Mouse (Mus musculus): ENCODE measurements at regions not wholly inside any gene's neighbourhood (a gene's known extent, or its start where the extent isn't known, plus 50 kb on each side); places are given as distances from the start of the nearest gene placed in this dataset.
"Not testable (repeated sequence)": the region's sequence is repeated elsewhere in the genome, so short reads cannot be mapped to it uniquely, and the experiment has no call there.

DNA sequence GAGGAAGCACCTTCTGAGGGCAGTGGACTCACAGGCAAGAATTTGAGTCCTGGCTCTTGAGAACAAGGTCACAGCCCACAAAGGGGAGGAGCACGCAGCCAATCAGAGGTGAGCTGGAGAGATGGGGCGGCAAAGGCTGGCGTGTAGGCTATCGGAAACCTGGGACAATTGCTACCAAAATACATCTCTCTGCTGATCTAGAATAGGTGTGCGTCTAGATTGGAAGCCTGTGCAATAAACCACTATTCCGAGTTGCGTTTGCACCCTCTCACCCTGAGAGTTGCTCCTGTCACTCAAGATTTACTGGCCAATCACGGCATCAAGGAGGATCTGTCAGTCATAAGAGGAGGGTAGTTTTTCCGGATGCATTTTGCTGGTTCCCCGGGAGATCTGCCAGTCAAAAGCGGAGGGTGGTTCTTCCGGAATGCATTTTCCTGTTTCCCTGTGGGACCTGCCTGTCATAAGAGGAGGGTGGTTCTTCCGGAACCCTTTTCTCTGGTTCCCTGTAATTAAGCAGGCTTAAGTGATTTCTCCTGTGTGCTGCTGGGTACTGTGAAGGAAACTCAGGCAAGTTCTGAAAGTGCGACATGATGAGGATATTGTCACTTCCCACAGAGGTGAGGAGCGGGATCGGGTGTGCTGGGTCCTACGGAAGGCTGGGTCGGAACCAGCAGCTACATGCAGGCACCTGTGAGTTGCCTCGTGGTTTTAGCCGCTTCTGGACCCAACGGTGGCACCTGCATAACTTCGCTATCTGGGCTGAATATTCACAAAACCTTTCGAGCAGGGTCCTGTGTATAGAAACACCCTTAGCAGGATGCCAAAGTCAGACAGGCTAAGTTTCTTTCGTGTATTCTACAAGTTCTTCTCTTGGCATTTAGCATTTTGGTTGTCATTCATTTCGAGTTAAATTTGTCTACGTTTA, 112.6 kb upstream of the Zfp960 start:
- peak; percentile 96 for ATAC-seq (ENCODE audit: insufficient number of reproducible peaks, insufficient read depth, low FRiP score, low TSS enrichment, low read depth)
- H3K9me3 ChIP-seq, H3K36me3 ChIP-seq, H3K4me1 ChIP-seq, H3K27me3 ChIP-seq: not testable (repeated sequence)
- Histone ChIP-seq H3K4me2 (peak overlapping the region; percentile 52), H3K9ac (peak overlapping the region; percentile 61; the same call in 1 of the 2 replicates), H3K27ac (peak overlapping the region; percentile 62; the same call in 1 of the 2 replicates), H3K4me3 (peak overlapping the region; percentile 50)
- WGBS, result 2% methylated on average over 24 of the region's 26 CpGs

DNA sequence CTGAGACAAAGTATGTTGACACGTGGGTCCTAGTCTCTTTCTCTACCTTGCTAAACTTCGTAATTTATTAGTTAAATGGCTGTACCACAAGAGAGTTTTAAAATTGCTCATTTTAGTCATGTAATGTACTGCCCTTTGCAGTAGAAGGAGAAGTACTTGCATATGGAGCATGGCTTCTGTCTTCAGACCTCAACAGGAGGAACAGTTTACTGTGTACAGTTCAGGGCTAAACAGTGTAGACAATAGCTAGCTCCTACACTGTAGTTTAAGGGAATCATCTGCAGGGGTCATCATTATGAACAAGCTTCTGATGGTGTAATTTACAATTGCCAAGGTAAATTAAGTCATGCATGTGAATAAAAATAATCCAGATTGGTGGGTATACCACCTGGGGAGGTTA, 111.8 kb upstream of the Zfp960 start:
- WGBS, result 36% methylated on average over 2 of the region's 2 CpGs
- ATAC-seq (ENCODE audit: insufficient number of reproducible peaks, insufficient read depth, low FRiP score, low TSS enrichment, low read depth); H3K9ac ChIP-seq; H3K9me3 ChIP-seq; H3K4me1 ChIP-seq; H3K27ac ChIP-seq; H3K27me3 ChIP-seq; H3K36me3 ChIP-seq: not testable (repeated sequence)
- Histone ChIP-seq H3K4me3 (peak overlapping the region; percentile 50), H3K4me2 (peak overlapping the region; percentile 52)

DNA sequence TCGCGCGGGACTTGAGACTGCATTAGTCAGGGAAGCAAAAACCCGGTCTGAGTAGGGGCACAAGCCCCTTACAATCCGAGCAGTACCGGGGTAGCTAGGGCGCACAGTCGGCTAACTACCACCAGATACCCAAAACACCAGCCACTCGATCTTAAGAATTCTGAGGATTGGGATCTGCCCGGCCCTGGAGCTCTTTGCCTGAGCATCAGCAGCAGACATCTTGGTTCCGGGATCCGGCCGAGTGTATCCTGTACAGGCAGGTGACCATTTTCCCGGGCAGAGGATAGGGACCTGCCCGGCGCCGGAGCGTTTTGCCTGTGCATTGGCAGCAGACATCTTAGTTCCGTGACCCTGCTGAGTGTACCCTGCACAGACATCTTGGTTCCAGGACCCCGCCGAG, 66.7 kb upstream of the Zfp960 start:
- peaks cover 15% of the 10 kb centered on the region for H3K9me3 ChIP-seq
- not testable (repeated sequence) for ATAC-seq (ENCODE audit: insufficient number of reproducible peaks, insufficient read depth, low FRiP score, low TSS enrichment, low read depth); H3K9ac ChIP-seq; H3K27me3 ChIP-seq; H3K36me3 ChIP-seq; H3K27ac ChIP-seq; H3K4me1 ChIP-seq; H3K4me2 ChIP-seq; H3K4me3 ChIP-seq
- 84% methylated on average over 21 of the region's 21 CpGs for WGBS

DNA sequence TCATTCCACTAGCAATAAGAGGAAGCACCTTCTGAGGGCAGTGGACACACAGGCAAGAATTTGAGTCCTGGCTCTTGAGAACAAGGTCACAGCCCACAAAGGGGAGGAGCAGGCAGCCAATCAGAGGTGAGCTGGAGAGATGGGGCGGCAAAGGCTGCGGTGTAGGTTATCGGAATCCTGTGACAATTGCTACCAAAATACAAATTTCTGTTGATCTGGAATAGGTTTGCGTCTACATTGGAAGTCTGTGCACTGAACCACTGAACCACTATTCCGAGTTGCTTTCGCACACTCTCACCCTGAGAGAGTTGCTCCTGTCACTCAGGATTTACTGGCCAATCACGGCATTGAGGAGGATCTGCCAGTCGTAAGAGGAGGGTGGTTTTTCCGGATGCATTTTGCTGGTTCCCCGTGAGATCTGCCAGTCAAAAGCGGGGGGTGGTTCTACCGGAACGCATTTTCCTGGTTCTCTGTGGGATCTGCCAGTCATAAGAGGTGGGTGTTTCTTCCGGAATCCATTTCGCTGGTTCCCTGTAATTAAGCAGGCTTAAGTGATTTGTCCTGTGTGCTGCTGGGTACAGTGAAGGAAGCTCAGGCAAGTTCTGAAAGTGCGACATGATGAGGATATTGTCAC, 59.2 kb upstream of the Zfp960 start:
- ATAC-seq (ENCODE audit: insufficient number of reproducible peaks, insufficient read depth, low FRiP score, low TSS enrichment, low read depth), result peak; percentile 99
- H3K4me2 ChIP-seq, result peak overlapping the region; percentile 61
- not testable (repeated sequence) for H3K4me1 ChIP-seq, H3K36me3 ChIP-seq, H3K9me3 ChIP-seq, H3K27ac ChIP-seq, H3K27me3 ChIP-seq
- H3K9ac ChIP-seq, result peak overlapping the region; percentile 67
- WGBS, result 5% methylated on average over 16 of the region's 16 CpGs
- H3K4me3 ChIP-seq, result peak overlapping the region; percentile 48

DNA sequence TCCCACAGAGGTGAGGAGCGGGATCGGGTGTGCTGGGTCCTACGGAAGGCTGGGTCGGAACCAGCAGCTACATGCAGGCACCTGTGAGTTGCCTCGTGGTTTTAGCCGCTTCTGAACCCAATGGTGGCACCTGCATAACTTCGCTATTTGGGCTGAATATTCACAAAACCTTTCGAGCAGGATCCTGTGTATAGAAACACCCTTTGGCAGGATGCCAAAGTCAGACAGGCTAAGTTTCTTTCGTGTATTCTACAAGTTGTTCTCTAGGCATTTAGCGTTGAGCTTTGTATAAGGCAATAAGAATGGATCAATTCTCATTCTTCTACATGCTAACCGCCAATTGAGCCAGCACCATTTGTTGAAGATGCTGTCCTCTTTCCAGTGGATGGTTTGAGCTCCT, 58.6 kb upstream of the Zfp960 start:
- H3K4me2 ChIP-seq, result peak overlapping the region; percentile 61
- not testable (repeated sequence) for H3K27ac ChIP-seq; ATAC-seq (ENCODE audit: insufficient number of reproducible peaks, insufficient read depth, low FRiP score, low TSS enrichment, low read depth); H3K36me3 ChIP-seq; H3K9me3 ChIP-seq; H3K27me3 ChIP-seq; H3K4me1 ChIP-seq
- H3K4me3 ChIP-seq, result peak overlapping the region; percentile 48
- H3K9ac ChIP-seq, result peak overlapping the region; percentile 67
- WGBS, result 5% methylated on average over 11 of the region's 11 CpGs
